Mouse (Mus musculus): ENCODE results near the gene Bco1. TPM values are rescaled to one million over a fixed set of nuclear protein-coding genes. Genes with fewer than 3 reads are reported as not detected.

Bco1 gene
- polyA plus RNA-seq, 1 experiment from 2014 or later: not detected

DNA sequence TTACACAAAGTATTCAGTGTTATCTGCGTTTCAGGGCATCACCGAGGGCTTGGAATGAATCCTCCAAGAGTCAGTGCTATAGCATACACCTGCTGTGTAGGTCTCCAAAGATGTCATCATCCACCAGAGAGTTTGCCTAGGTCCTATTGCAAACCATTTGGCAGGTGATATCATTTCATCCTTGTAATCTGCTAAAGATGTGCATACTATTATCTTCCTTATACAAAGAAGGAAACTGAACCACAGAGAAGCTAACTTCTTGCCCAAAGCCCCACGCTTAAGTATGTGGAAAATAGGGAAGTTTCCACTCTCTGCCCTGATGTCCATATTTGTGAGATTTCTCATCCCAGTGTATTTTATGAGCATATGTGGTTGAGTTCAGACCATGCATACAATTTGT, 30.8 kb downstream of the Bco1 start:
- DNase-seq (ENCODE audit: low spot score): no peak
- H3K36me3 ChIP-seq (ENCODE audit: insufficient read depth, low read length): no peaks in the 10 kb centered on the region
- no peaks in the 10 kb centered on the region for H3K4me1 ChIP-seq (ENCODE audit: insufficient read depth, low read depth, low read length)
- no peak overlapping the region for H3K4me3 ChIP-seq (ENCODE audit: low read depth, low read length)
- TF ChIP-seq EP300 (IDR thresholded peaks at IDR 0.05) (no peak), CTCF (IDR thresholded peaks at IDR 0.05) (no peak)
- no peak overlapping the region for H3K4me2 ChIP-seq (replicated peaks; ENCODE audit: low read depth, low read length)
- H3K27me3 ChIP-seq (replicated peaks; ENCODE audit: insufficient read depth, low read length): no peaks in the 10 kb centered on the region
- 96% methylated on average over 3 of the region's 3 CpGs for WGBS
- no peaks in the 10 kb centered on the region for H3K9me3 ChIP-seq (ENCODE audit: low read length)
- H3K27ac ChIP-seq (ENCODE audit: low read length): no peak overlapping the region
- H3K9ac ChIP-seq (replicated peaks; ENCODE audit: low read depth): no peak overlapping the region
- no peak for ATAC-seq

DNA sequence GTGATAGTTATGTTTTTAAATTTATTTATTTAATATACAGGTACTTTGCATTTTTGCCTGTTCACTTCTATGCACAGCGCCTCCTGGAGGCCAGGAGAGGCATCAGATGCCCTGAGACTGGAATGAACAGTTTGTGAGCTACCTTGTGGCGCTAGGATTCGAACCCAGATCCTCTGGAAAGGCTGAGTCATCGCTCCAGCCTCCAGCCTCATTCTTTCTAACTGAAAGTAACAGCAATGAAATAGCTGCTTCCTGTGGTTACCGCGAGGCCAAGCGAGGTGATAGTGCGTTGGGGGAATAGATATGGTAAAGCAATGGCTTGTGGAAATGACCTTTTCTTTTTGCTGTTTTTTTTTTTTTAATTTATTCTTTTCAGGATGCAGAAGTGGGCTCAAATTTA, 31.4 kb downstream of the Bco1 start:
- no peak overlapping the region for H3K9ac ChIP-seq (replicated peaks; ENCODE audit: low read depth)
- H3K4me3 ChIP-seq (ENCODE audit: low read depth, low read length): no peak overlapping the region
- H3K27ac ChIP-seq (ENCODE audit: low read length): no peak overlapping the region
- TF ChIP-seq CTCF (IDR thresholded peaks at IDR 0.05) (peak; percentile 32), EP300 (IDR thresholded peaks at IDR 0.05) (no peak)
- ATAC-seq (no peak), DNase-seq (ENCODE audit: low spot score) (no peak)
- H3K4me1 ChIP-seq (ENCODE audit: insufficient read depth, low read depth, low read length): no peaks in the 10 kb centered on the region
- 80% methylated on average over 8 of the region's 8 CpGs for WGBS
- no peak overlapping the region for H3K4me2 ChIP-seq (replicated peaks; ENCODE audit: low read depth, low read length)
- no peaks in the 10 kb centered on the region for H3K27me3 ChIP-seq (replicated peaks; ENCODE audit: insufficient read depth, low read length)
- H3K36me3 ChIP-seq (ENCODE audit: insufficient read depth, low read length): no peaks in the 10 kb centered on the region
- H3K9me3 ChIP-seq (ENCODE audit: low read length): no peaks in the 10 kb centered on the region

DNA sequence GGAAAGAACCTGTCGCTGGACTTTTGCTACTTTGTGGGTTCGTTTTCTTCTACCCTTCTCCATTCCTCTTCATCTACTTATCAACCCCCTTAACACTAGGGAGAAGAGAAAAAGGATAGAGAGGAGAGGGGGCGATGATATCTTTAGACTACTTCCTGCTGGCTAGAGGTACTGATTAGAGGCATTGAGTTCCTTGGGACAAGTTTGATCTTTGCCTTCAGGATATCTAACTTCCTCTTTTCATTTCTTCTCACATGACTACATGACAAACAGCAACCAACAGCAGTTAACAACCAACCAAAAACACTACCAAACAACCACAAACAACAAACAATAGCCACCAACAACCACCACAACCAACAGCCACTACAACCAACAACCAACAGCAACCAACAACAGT, 38.0 kb downstream of the Bco1 start:
- WGBS: 85% methylated on average over 3 of the region's 3 CpGs

DNA sequence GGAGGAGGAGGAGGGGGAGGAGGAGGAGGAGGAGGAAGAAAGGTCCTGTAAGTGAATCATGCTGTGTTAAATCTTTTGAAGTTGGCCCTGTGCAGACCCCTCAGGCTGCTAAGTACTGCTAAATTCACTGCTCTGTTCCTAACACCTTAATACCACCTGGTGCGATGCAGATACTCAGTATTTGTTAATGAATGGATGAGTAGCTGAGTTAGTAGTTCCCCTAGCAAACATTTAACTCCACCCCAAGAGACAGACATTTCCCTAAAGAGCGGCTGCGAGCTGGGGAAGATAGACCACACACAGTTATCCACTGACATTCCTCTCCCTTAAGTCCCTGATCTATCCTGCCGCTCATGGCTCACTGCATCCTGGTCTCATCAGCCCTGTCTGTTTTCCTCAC, 40.7 kb downstream of the Bco1 start:
- H3K4me1 ChIP-seq (ENCODE audit: insufficient read depth, low read depth, low read length): peaks cover 7% of the 10 kb centered on the region; the same call in 1 of the 2 replicates
- WGBS: 21% methylated on average over 4 of the region's 4 CpGs
- no peak overlapping the region for H3K27ac ChIP-seq (ENCODE audit: low read length)
- DNase-seq (ENCODE audit: low spot score) (no peak), ATAC-seq (no peak)
- H3K36me3 ChIP-seq (ENCODE audit: insufficient read depth, low read length): no peaks in the 10 kb centered on the region
- H3K4me2 ChIP-seq (replicated peaks; ENCODE audit: low read depth, low read length): no peak overlapping the region
- H3K27me3 ChIP-seq (replicated peaks; ENCODE audit: insufficient read depth, low read length): no peaks in the 10 kb centered on the region
- no peak overlapping the region for H3K4me3 ChIP-seq (ENCODE audit: low read depth, low read length)
- H3K9me3 ChIP-seq (ENCODE audit: low read length): no peaks in the 10 kb centered on the region
- TF ChIP-seq EP300 (IDR thresholded peaks at IDR 0.05) (no peak), CTCF (IDR thresholded peaks at IDR 0.05) (no peak)
- no peak overlapping the region for H3K9ac ChIP-seq (replicated peaks; ENCODE audit: low read depth)

More for the DNA sequence above, 38.0 kb downstream of the Bco1 start:
- DNase-seq (ENCODE audit: low spot score) (no peak), ATAC-seq (no peak)
- no peaks in the 10 kb centered on the region for H3K9me3 ChIP-seq (ENCODE audit: low read length)
- TF ChIP-seq CTCF (IDR thresholded peaks at IDR 0.05): no peak
- peaks cover 7% of the 10 kb centered on the region; the same call in 1 of the 2 replicates for H3K4me1 ChIP-seq (ENCODE audit: insufficient read depth, low read depth, low read length)
- H3K36me3 ChIP-seq (ENCODE audit: insufficient read depth, low read length): no peaks in the 10 kb centered on the region
- no peaks in the 10 kb centered on the region for H3K27me3 ChIP-seq (replicated peaks; ENCODE audit: insufficient read depth, low read length)
- H3K9ac ChIP-seq (replicated peaks; ENCODE audit: low read depth): no peak overlapping the region
- no peak overlapping the region for H3K27ac ChIP-seq (ENCODE audit: low read length)
- no peak overlapping the region for H3K4me3 ChIP-seq (ENCODE audit: low read depth, low read length)
- H3K4me2 ChIP-seq (replicated peaks; ENCODE audit: low read depth, low read length): no peak overlapping the region

DNA sequence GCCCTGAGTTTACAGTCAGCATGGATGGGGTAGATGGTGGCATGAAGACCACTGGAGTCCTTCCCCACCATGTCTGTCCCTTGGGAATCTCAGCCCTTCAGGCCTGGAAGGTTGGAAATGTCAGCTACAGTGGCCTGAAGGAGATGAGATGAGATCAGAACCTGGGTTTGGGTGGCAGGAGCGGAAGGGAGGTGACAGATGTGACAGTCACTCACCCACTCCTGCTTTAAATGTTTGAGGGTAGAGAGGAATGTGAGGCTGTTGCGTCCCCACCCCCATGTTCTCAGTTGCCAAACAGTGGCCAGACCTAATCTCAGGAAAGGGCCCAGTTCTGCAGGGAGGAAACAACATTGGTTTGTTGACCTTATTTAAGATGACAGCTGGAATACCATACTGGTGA, 41.1 kb downstream of the Bco1 start:
- Histone ChIP-seq H3K4me3 (ENCODE audit: low read depth, low read length) (no peak overlapping the region), H3K9ac (replicated peaks; ENCODE audit: low read depth) (no peak overlapping the region), H3K27ac (ENCODE audit: low read length) (no peak overlapping the region), H3K36me3 (ENCODE audit: insufficient read depth, low read length) (no peaks in the 10 kb centered on the region), H3K4me1 (ENCODE audit: insufficient read depth, low read depth, low read length) (peaks cover 7% of the 10 kb centered on the region; the same call in 1 of the 2 replicates), H3K9me3 (ENCODE audit: low read length) (no peaks in the 10 kb centered on the region), H3K27me3 (replicated peaks; ENCODE audit: insufficient read depth, low read length) (no peaks in the 10 kb centered on the region), H3K4me2 (replicated peaks; ENCODE audit: low read depth, low read length) (no peak overlapping the region)
- DNase-seq (ENCODE audit: low spot score) (no peak), ATAC-seq (no peak)
- TF ChIP-seq EP300 (IDR thresholded peaks at IDR 0.05): no peak
- no peak for TF ChIP-seq CTCF (IDR thresholded peaks at IDR 0.05)
- 20% methylated on average over 2 of the region's 2 CpGs for WGBS

DNA sequence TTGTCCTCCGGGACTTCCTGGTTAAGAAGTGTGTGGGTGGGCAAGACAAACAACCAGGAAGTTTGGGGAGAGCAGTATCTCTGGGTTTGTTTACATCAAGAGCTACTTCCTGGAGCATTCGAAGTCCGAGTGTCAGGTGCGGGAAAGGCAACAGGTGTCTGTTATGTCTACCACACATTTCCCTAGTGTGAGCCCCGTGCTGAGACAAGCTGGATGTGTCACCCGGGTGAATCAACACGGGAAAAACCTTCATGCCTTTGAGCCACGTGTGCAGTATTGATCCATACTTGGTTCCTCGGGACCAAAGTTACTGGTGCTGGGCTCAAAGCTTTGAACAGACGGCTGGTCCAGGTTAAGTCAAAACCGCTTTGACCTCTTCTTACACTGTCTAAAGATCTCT, 41.7 kb downstream of the Bco1 start:
- Histone ChIP-seq H3K9ac (replicated peaks; ENCODE audit: low read depth) (no peak overlapping the region), H3K9me3 (ENCODE audit: low read length) (no peaks in the 10 kb centered on the region), H3K4me1 (ENCODE audit: insufficient read depth, low read depth, low read length) (peaks cover 7% of the 10 kb centered on the region; the same call in 1 of the 2 replicates), H3K36me3 (ENCODE audit: insufficient read depth, low read length) (no peaks in the 10 kb centered on the region), H3K4me3 (ENCODE audit: low read depth, low read length) (no peak overlapping the region), H3K27ac (ENCODE audit: low read length) (no peak overlapping the region), H3K27me3 (replicated peaks; ENCODE audit: insufficient read depth, low read length) (no peaks in the 10 kb centered on the region), H3K4me2 (replicated peaks; ENCODE audit: low read depth, low read length) (no peak overlapping the region)
- 31% methylated on average over 11 of the region's 11 CpGs for WGBS
- ATAC-seq (no peak), DNase-seq (ENCODE audit: low spot score) (no peak)
- TF ChIP-seq CTCF (IDR thresholded peaks at IDR 0.05) (no peak), EP300 (IDR thresholded peaks at IDR 0.05) (no peak)

DNA sequence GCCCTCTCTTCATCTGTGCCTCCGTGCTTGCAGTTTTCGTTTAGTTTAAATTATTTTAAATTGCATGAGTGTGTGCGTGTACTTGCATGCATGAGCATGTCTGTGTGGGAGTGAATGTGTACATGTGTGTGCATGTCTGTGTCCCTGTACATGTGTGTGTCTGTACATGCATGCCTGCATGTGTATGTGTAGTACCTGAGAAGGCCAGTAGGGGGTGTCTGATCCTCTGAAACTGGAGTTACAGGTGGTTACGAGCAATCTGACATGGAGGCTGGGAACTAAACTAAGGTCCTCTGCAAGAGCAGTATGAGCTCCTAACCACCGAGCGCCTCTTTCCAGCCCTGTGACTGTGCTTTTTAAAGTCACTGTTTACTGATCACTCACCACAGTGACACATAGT, 52.9 kb downstream of the Bco1 start:
- Histone ChIP-seq H3K9me3 (ENCODE audit: low read length) (no peaks in the 10 kb centered on the region), H3K4me2 (replicated peaks; ENCODE audit: low read depth, low read length) (no peak overlapping the region), H3K27me3 (replicated peaks; ENCODE audit: insufficient read depth, low read length) (no peaks in the 10 kb centered on the region), H3K27ac (ENCODE audit: low read length) (no peak overlapping the region), H3K9ac (replicated peaks; ENCODE audit: low read depth) (no peak overlapping the region), H3K36me3 (ENCODE audit: insufficient read depth, low read length) (no peaks in the 10 kb centered on the region), H3K4me3 (ENCODE audit: low read depth, low read length) (no peak overlapping the region), H3K4me1 (ENCODE audit: insufficient read depth, low read depth, low read length) (no peaks in the 10 kb centered on the region)
- DNase-seq (ENCODE audit: low spot score) (no peak), ATAC-seq (no peak)
- 78% methylated on average over 6 of the region's 6 CpGs for WGBS
- TF ChIP-seq EP300 (IDR thresholded peaks at IDR 0.05) (no peak), CTCF (IDR thresholded peaks at IDR 0.05) (peak; percentile 51)
